Mouse (Mus musculus) olfactory bulb, adult 2 months (tissue): ENCODE data around the gene Oaz3. TPM values are rescaled to one million over a fixed set of nuclear protein-coding genes. Genes with fewer than 3 reads are reported as not detected.

Source experiments
- H3K27ac ChIP-seq: fragments of 200-500 bp; 2 replicates; pipeline ENCODE4 v1.5.1; 2012; ENCODE audit warnings: low read depth, low read length; ENCODE audit not compliant: insufficient read depth
- H3K4me1 ChIP-seq: fragments of 200-500 bp; 2 replicates; pipeline ENCODE4 v1.6.1; 2012; ENCODE audit warnings: low read length; ENCODE audit not compliant: control insufficient read depth, insufficient read depth
- H3K4me3 ChIP-seq: fragments of 200-500 bp; 2 replicates; pipeline ENCODE4 v1.5.1; 2012; ENCODE audit warnings: mild to moderate bottlenecking, low read depth, low read length, moderate library complexity; ENCODE audit not compliant: insufficient read depth
- CTCF ChIP-seq: fragments of 200-500 bp; IDR thresholded peaks from 2 replicates; pipeline ENCODE4 v1.5.1; 2012; ENCODE audit warnings: low read depth, mild to moderate bottlenecking, low read length, moderate library complexity; ENCODE audit not compliant: insufficient read depth
- POLR2A ChIP-seq: fragments of 200-500 bp; IDR thresholded peaks from 2 replicates; pipeline ENCODE4 v1.6.1; 2012; ENCODE audit warnings: mild to moderate bottlenecking, low read depth, low read length, moderate library complexity; ENCODE audit not compliant: insufficient read depth
- WGBS: fragments of 180-500 bp; shearing (Covaris S2); methylation state at CpG from one replicate; pipeline ENCODE4 v1.1.7; 2018; 5-methylcytosine and 5-hydroxymethylcytosine counted together
- polyA plus RNA-seq: library from polyadenylated mRNA; stranded (reverse); fragments of >200 nt; gene quantifications from 2 replicates; pipeline ENCODE4 v1.2.4, GENCODE M21; 2012; ENCODE audit warnings: low replicate concordance; ENCODE audit not compliant: missing spikeins, insufficient read depth, insufficient read length

Oaz3 gene
- polyA plus RNA-seq, 1 experiment, result not detected

DNA sequence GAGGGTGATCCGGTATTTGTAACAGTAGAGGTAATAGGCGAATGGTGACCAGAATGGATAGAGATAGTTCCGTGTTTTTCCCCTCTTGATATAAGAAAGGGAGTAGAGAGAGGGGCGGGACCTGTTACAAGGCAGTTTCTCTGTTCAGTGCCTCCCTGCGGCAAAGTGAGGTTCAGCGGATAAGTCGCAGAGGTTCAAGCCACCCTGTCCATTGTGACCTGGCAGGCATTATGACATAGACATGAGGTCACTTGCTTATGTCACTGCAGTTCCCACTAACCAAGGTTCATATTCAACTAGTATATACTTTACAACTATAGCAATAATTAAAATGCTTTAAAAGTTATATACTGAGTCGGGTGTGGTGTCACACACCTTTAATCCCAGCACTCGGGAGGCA lies 7.3 kb downstream of the Oaz3 start:
- no peaks in the 10 kb centered on the region for H3K4me1 ChIP-seq
- 89% methylated on average over 9 of the region's 9 CpGs for WGBS
- no peak for TF ChIP-seq POLR2A
- no peak for TF ChIP-seq CTCF
- no peak overlapping the region for H3K4me3 ChIP-seq
- H3K27ac ChIP-seq, result no peak overlapping the region

DNA sequence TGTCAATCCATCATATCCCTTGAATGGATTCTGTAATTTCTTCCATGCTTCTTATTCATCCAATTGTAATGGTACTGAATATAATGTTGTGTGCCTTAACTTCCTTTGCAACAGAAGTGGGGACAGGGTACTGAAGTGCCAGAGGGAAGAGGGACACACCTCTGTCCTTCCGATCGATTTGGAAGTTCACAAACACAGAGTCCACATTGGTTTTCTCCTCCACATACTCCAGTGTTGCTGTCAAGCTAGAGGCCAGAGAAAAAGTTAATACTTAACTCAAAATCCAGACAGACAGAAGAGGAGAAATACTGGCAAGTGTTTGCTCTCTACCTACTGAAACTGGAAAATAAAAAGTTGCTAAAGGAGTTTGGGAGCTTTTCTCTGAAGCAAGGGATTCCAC lies 9.4 kb downstream of the Oaz3 start:
- Histone ChIP-seq H3K4me1 (no peaks in the 10 kb centered on the region), H3K4me3 (no peak overlapping the region), H3K27ac (no peak overlapping the region)
- TF ChIP-seq CTCF, result no peak
- TF ChIP-seq POLR2A, result no peak
- WGBS, result 90% methylated on average over 2 of the region's 2 CpGs

DNA sequence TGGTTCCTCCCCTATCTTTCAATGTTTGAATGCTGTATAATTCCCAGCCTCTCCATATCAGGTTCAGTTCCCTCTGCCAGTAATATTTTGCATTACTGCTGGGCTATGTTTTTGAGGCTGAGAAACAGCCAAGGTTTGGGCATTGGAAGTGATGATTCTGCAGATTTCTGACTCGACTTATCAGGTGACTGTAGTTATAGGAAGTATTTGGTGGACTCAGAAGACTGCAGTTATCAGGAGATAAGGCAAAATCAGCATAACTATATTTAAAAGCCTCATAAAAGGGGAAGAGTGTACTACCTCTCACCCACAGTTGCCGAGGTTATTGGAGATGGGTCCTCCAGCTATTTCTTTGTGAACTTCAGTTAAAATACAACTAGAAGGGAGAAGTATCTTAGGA lies 12.7 kb downstream of the Oaz3 start:
- WGBS, result 82% methylated on average over 2 of the region's 2 CpGs

DNA sequence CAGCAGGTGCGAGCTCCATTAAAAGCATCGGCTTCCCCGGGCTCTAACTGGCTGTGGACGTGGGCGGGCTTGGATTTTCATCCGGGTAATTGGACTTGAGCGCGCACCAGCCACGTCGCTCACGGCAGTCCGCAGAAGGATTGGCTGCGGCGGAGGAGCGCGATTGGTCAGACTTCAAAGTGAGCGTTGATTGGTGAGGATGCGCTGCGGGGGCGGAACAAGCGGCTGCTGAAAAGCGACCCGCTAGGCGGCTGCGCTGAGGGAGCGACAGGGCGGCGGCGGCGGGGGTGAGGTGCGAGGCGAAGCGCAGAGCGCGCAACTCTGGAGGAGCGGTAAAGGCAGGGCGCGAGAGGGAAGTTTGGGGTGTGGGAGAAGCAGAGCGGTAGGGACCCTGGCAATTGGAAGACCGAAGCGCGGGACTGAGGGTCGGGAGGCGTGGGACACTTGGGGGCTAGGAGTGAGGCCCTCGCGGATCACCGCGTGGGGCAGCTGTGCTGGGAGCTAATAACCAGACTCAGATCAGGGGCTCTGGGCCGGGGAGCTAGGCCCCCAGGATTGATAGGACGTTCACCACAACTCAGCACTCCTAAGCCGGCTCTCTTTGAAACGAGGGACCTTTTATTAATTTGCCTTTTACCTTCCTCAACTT lies 30.6 kb downstream of the Oaz3 start, which contains the start of gene Tdrkh:
Gene Tdrkh (plus strand): TSS at position 243 of the 649 bp plus-strand sequence.
- Histone ChIP-seq H3K4me3 (peak within 1 kb of the TSS; percentile 79), H3K4me1 (0 out of 2 replicates have a peak, but pooled peaks cover 3% of the 10 kb centered on the region), H3K27ac (peak within 1 kb of the TSS; percentile 77)
- peak; percentile 79 for TF ChIP-seq POLR2A
- TF ChIP-seq CTCF, result no peak
- WGBS, result 3% methylated on average over 52 of the region's 52 CpGs

More for the DNA sequence above, 12.7 kb downstream of the Oaz3 start:
- Histone ChIP-seq H3K27ac (no peak overlapping the region), H3K4me1 (no peaks in the 10 kb centered on the region), H3K4me3 (no peak overlapping the region)
- TF ChIP-seq CTCF (no peak), POLR2A (no peak)

DNA sequence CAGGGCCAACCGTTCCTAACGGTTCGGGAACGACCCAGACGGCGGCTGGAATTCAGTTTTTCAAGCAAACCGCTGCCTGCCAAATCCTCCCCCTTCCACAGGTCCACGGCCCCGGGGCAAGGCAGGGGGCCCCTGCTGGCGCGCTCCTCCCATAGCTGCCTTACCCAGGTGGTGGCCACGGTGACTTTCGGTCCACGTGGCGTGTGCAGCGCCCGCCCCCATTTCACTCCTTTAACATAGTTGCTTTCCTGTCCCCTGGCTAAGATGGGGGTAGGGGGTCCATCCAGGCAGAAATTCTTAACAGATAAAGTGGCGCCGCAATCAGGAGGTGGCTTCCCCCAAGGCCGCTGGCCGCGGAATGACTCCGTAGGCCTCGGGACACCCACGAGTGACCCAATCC lies 31.2 kb downstream of the Oaz3 start:
- Histone ChIP-seq H3K4me3 (peak overlapping the region; percentile 79), H3K27ac (peak overlapping the region; percentile 77), H3K4me1 (0 out of 2 replicates have a peak, but pooled peaks cover 3% of the 10 kb centered on the region)
- under 1% methylated on average over 25 of the region's 25 CpGs for WGBS
- TF ChIP-seq CTCF (no peak), POLR2A (no peak)

DNA sequence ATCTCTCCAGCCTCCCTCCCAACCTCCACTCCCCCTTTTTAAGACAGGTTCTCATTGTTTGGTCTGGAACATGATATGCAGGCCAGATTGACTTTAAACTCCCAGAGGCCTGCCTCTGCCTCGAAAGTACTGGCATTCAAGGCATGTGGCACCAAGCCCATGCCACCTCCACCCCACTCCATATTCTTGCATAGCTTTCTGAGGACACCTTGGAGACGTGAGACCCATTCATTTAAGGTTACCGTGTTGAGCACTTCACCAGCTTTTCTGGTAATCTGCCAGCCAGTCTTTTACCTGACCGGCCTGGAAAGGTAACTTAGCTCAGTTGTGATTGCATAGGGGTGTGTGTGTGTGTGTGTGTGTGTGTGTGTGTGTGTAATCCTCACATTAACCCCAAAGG lies 38.2 kb downstream of the Oaz3 start:
- TF ChIP-seq CTCF, result no peak
- TF ChIP-seq POLR2A, result no peak
- no peak overlapping the region for H3K4me3 ChIP-seq
- H3K27ac ChIP-seq, result no peak overlapping the region
- H3K4me1 ChIP-seq, result peaks cover 17% of the 10 kb centered on the region
- WGBS, result 76% methylated on average over 4 of the region's 4 CpGs

DNA sequence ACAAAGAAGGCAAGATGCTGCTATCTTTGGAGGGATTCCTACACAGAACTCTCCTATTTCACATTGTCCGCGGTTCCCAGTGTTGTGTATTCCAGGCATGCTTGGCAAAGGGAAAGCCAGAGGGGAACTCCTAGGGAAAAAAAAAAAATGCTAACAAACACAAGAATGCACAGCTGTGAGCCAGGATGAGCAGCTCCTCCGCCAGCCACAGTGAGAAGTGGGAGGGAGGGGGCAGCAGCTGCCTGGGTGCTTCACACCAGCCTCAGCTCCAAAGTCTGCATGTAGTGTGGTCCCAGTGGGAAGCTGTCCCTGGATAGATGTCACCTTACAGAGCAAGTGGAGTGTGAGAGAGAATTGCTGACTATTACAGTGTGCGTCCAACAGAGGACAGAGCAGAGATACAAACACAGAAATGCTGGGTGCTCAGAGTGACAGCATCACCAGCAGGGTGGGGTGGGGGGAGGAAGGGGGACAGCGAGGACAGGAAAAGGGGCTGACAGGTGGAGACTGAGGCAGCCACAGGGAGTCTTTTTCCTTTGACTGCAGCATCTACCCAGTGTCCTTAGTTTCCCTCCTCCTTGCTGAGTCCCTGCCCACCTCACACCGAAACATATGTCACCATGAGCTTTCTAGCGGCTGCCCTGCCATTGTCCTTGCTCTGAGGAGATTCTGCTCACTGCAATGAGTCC lies 39.2 kb downstream of the Oaz3 start:
- WGBS, result 12% methylated on average over 7 of the region's 7 CpGs
- H3K27ac ChIP-seq, result no peak overlapping the region; the same call in 1 of the 2 replicates
- H3K4me3 ChIP-seq, result no peak overlapping the region
- TF ChIP-seq CTCF (no peak), POLR2A (no peak)
- peaks cover 17% of the 10 kb centered on the region for H3K4me1 ChIP-seq

DNA sequence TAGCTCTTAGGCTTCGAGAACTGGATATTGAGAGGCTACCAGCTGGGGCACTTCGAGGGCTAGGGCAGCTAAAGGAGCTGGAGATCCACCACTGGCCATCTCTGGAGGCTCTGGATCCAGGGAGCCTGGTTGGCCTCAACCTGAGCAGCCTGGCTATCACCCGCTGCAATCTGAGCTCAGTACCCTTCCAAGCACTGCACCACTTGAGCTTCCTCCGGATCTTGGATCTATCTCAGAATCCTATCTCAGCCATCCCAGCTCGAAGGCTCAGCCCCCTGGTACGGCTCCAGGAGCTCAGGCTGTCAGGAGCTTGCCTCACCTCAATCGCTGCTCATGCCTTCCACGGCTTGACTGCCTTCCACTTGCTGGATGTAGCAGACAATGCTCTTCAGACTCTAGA lies 41.3 kb downstream of the Oaz3 start:
- TF ChIP-seq POLR2A, result no peak
- no peak for TF ChIP-seq CTCF
- Histone ChIP-seq H3K4me3 (no peak overlapping the region), H3K27ac (no peak overlapping the region), H3K4me1 (peaks cover 20% of the 10 kb centered on the region)
- WGBS, result 86% methylated on average over 8 of the region's 8 CpGs

DNA sequence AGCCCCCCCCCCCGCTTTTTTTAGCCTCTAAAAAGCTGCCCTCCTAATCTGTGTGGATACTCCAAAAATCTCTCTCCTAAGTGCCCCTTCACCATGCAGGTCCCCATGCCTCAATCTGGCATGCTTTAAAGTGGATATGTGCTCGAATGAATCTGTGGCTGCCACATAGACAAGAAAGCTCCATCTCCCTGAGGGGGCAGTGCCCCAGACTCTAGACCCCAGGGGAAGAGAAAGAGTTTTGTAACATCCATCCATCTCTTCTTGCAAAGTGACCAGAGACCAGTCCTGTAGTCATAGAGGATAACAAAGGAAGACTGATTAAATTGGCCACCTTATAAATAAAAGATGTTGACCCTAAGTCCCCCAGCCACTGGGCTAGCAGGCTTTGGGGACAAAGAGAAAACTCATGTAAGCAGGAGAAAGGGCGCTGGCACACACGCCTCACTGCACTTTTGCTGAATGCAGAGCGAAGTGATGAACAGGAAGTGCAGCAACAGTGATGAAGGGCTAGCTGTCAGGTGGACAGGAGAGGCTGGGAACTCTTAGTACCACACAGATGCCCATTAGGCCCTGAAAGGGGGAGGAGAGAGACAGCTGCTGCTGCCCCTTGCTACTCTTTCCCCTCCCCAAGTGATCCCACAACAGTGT lies 43.9 kb downstream of the Oaz3 start:
- Histone ChIP-seq H3K4me3 (0 out of 2 replicates have a peak overlapping the region, but pooled peaks have one; percentile 44), H3K27ac (no peak overlapping the region), H3K4me1 (peaks cover 18% of the 10 kb centered on the region)
- TF ChIP-seq CTCF (no peak), POLR2A (no peak)
- 57% methylated on average over 5 of the region's 5 CpGs for WGBS
